In the genomic region with DNA sequence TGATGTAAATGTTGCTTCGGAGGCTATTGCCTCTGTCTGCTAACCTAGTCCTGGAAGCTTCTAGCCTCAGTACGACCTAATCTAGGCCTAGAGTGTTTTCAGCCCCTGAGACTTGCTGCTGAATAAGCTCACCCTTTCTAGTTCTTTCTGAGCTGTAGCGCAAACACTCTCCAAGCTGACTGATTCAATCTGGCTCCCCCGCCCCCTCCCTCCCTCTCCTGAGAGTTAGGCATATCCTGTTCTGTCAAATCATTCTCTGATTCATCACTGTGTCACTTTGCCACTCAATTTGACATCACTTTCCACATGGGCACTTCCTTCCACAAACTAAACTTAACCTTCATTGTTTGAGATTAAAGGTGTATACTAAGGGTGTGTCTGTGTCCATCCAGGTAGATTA, we compare ENCODE assay signal across 17 mouse cellular contexts. TPM values are rescaled to one million over a fixed set of nuclear protein-coding genes. Genes with fewer than 3 reads are reported as not detected.
DNase-seq lines count a peak whose midpoint lies in the region; ATAC-seq and TF ChIP-seq lines count a peak whose summit lies in the region.
"Had no signal": no experiment of that assay in that cellular context is flagged by ENCODE, and none has a peak within 500 bp of the region (broad histone marks: within the 10 kb centered on the region; RNA-seq: fewer than 3 reads in every experiment).

No protein-coding gene starts in this region.

- peaks cover 37% of the 10 kb centered on the region for H3K4me1 ChIP-seq in embryonic facial prominence, embryonic 15.5 days
- peaks cover 19% of the 10 kb centered on the region for H3K4me1 ChIP-seq in embryonic facial prominence, embryonic 10.5 days
- H3K4me1 ChIP-seq in lung, embryonic 14.5 days (ENCODE audit: insufficient read depth), result no peaks in the 10 kb centered on the region
- peaks cover 16% of the 10 kb centered on the region; the same call in 1 of the 2 replicates for H3K4me1 ChIP-seq in lung, postnatal 0 days (ENCODE audit: insufficient read depth, low read depth, low read length)

- peaks cover 7% of the 10 kb centered on the region; the same call in 1 of the 2 replicates for H3K36me3 ChIP-seq in embryonic facial prominence, embryonic 15.5 days
- peaks cover 16% of the 10 kb centered on the region for H3K36me3 ChIP-seq in embryonic facial prominence, embryonic 10.5 days (replicated peaks)
- no peaks in the 10 kb centered on the region; the same call in 1 of the 2 replicates for H3K36me3 ChIP-seq in lung, embryonic 14.5 days (ENCODE audit: insufficient read depth)
- peaks cover 9% of the 10 kb centered on the region; the same call in 1 of the 2 replicates for H3K36me3 ChIP-seq in lung, postnatal 0 days (ENCODE audit: insufficient read depth, low read length)

- H3K27me3 ChIP-seq in embryonic facial prominence, embryonic 15.5 days, result no peaks in the 10 kb centered on the region
- H3K27me3 ChIP-seq in embryonic facial prominence, embryonic 10.5 days (replicated peaks; ENCODE audit: low read depth, poor library complexity, severe bottlenecking), result no peaks in the 10 kb centered on the region
- H3K27me3 ChIP-seq in lung, embryonic 14.5 days (ENCODE audit: insufficient read depth, low read length), result no peaks in the 10 kb centered on the region
- no peaks in the 10 kb centered on the region for H3K27me3 ChIP-seq in lung, postnatal 0 days (replicated peaks; ENCODE audit: insufficient read depth, low read length)
- H3K27me3 ChIP-seq: limb, embryonic 12.5 days; megakaryocyte, embryonic 14.5 days; neural tube, embryonic 15.5 days had no signal

- no peak for ATAC-seq in embryonic facial prominence, embryonic 15.5 days (ENCODE audit: insufficient number of reproducible peaks, low FRiP score, low TSS enrichment, low read depth)
- no peak for ATAC-seq in lung, embryonic 14.5 days (ENCODE audit: insufficient read depth)
- ATAC-seq in lung, postnatal 0 days, result no peak

- TF ChIP-seq CTCF in lung, embryonic 14.5 days (IDR thresholded peaks at IDR 0.05; ENCODE audit: low read depth), result no peak
- no peak for TF ChIP-seq CTCF in lung, postnatal 0 days (IDR thresholded peaks at IDR 0.05)

- H3K27ac ChIP-seq in embryonic facial prominence, embryonic 15.5 days (replicated peaks), result peak overlapping the region; percentile 34; the same call in 1 of the 2 replicates
- H3K27ac ChIP-seq in embryonic facial prominence, embryonic 10.5 days (replicated peaks), result no peak overlapping the region
- peak overlapping the region; percentile 19; the same call in 1 of the 2 replicates for H3K27ac ChIP-seq in lung, embryonic 14.5 days (ENCODE audit: low read depth)
- no peak overlapping the region for H3K27ac ChIP-seq in lung, postnatal 0 days (ENCODE audit: low read length)
- H3K27ac ChIP-seq: hindbrain, embryonic 14.5 days; limb, embryonic 12.5 days; neural tube, embryonic 15.5 days had no signal

- TF ChIP-seq EP300 in lung, postnatal 0 days (IDR thresholded peaks at IDR 0.05), result no peak

- 74% methylated on average over 4 of the region's 4 CpGs for WGBS in embryonic facial prominence, embryonic 15.5 days
- WGBS in embryonic facial prominence, embryonic 10.5 days, result 85% methylated on average over 4 of the region's 4 CpGs
- WGBS in lung, embryonic 14.5 days, result 61% methylated on average over 4 of the region's 4 CpGs
- 64% methylated on average over 4 of the region's 4 CpGs for WGBS in lung, postnatal 0 days

- H3K4me2 ChIP-seq in embryonic facial prominence, embryonic 15.5 days (replicated peaks), result no peak overlapping the region
- no peak overlapping the region for H3K4me2 ChIP-seq in lung, embryonic 14.5 days
- no peak overlapping the region for H3K4me2 ChIP-seq in lung, postnatal 0 days (replicated peaks; ENCODE audit: low read depth, low read length)
- H3K4me2 ChIP-seq: hindbrain, embryonic 14.5 days; limb, embryonic 12.5 days; neural tube, embryonic 15.5 days had no signal

- H3K4me3 ChIP-seq in embryonic facial prominence, embryonic 15.5 days (replicated peaks), result no peak overlapping the region
- no peak overlapping the region for H3K4me3 ChIP-seq in embryonic facial prominence, embryonic 10.5 days
- no peak overlapping the region for H3K4me3 ChIP-seq in lung, embryonic 14.5 days (ENCODE audit: low read depth, low read length)
- H3K4me3 ChIP-seq in lung, postnatal 0 days (ENCODE audit: low read depth, low read length), result no peak overlapping the region
- H3K4me3 ChIP-seq: limb, embryonic 12.5 days; megakaryocyte, embryonic 14.5 days; neural tube, embryonic 15.5 days had no signal

- H3K9ac ChIP-seq in embryonic facial prominence, embryonic 15.5 days, result no peak overlapping the region
- H3K9ac ChIP-seq in lung, embryonic 14.5 days, result no peak overlapping the region
- H3K9ac ChIP-seq in lung, postnatal 0 days (replicated peaks; ENCODE audit: low read depth), result no peak overlapping the region
- H3K9ac ChIP-seq: hindbrain, embryonic 14.5 days; limb, embryonic 12.5 days; neural tube, embryonic 15.5 days had no signal

- no peaks in the 10 kb centered on the region for H3K9me3 ChIP-seq in embryonic facial prominence, embryonic 15.5 days (replicated peaks)
- H3K9me3 ChIP-seq in embryonic facial prominence, embryonic 10.5 days, result no peaks in the 10 kb centered on the region
- H3K9me3 ChIP-seq in lung, embryonic 14.5 days (ENCODE audit: low read depth, low read length), result no peaks in the 10 kb centered on the region
- H3K9me3 ChIP-seq in lung, postnatal 0 days (ENCODE audit: low read length), result no peaks in the 10 kb centered on the region
- H3K9me3 ChIP-seq: limb, embryonic 12.5 days; megakaryocyte, embryonic 14.5 days; neural tube, embryonic 15.5 days had no signal

- no peak for DNase-seq in embryonic facial prominence, embryonic 10.5 days (ENCODE audit: low spot score)
- no peak for DNase-seq in lung, embryonic 14.5 days
- DNase-seq in lung, postnatal 14 days, result no peak
- DNase-seq in induced T-regulatory cell, adult 2 months (ENCODE audit: low read depth), result peak; percentile 88
- DNase-seq in thymus, postnatal 4 days, result peak; percentile 47
- no peak for DNase-seq in lung, postnatal 0 days (ENCODE audit: low spot score)
- DNase-seq in urinary bladder, postnatal 25 days (ENCODE audit: low spot score), result no peak
- DNase-seq: cerebellum, adult 9-11 months; kidney, adult 8-10 months; kidney, postnatal 4 days; retina, postnatal 1 day; spleen, adult 18-20 months had no signal

RNA-seq across cellular contexts. Expression of a gene that starts 51.8 kb away (rescaled TPM):
- 1.2 and 2.1 TPM in 2 replicates for polyA plus RNA-seq in embryonic facial prominence, embryonic 15.5 days (2015; fragmentation: Nextera tagmentation; extraction: Ambion mirVana)
- 1.4 TPM in 2 replicates for polyA plus RNA-seq in embryonic facial prominence, embryonic 10.5 days (2016; fragmentation: Nextera tagmentation; extraction: Ambion mirVana)
- 0.80 and 2.0 TPM in 2 replicates for polyA plus RNA-seq in lung, embryonic 14.5 days (2014; fragmentation: Nextera tagmentation; extraction: Ambion mirVana)
- polyA plus RNA-seq in lung, postnatal 0 days (2015; fragmentation: Nextera tagmentation; extraction: Ambion mirVana), result 2.2 and 3.7 TPM in 2 replicates

RNA-seq across cellular contexts. Expression of a gene that starts 58.8 kb away (rescaled TPM):
- polyA plus RNA-seq in embryonic facial prominence, embryonic 15.5 days (2015; fragmentation: Nextera tagmentation; extraction: Ambion mirVana), result not detected in 2 replicates
- not detected in 2 replicates for polyA plus RNA-seq in embryonic facial prominence, embryonic 10.5 days (2016; fragmentation: Nextera tagmentation; extraction: Ambion mirVana)
- polyA plus RNA-seq in lung, embryonic 14.5 days (2014; fragmentation: Nextera tagmentation; extraction: Ambion mirVana), result not detected in 2 replicates
- polyA plus RNA-seq in lung, postnatal 0 days (2015; fragmentation: Nextera tagmentation; extraction: Ambion mirVana), result not detected in 2 replicates
- polyA plus RNA-seq: hindbrain, embryonic 14.5 days; limb, embryonic 12.5 days; neural tube, embryonic 15.5 days had no signal

Comparison
In these comparisons a context has a peak if more than half of its experiments do, and no peak if none do; other contexts are left out.
1. H3K27ac ChIP-seq: peak in embryonic facial prominence, embryonic 15.5 days (single experiment) and lung, embryonic 14.5 days (single experiment); none in embryonic facial prominence, embryonic 10.5 days (single experiment) and lung, postnatal 0 days (single experiment).
2. DNase-seq: peak in induced T-regulatory cell, adult 2 months (single experiment) and thymus, postnatal 4 days (single experiment); none in embryonic facial prominence, embryonic 10.5 days (single experiment), lung, embryonic 14.5 days (single experiment), lung, postnatal 14 days (single experiment), lung, postnatal 0 days (single experiment) and urinary bladder, postnatal 25 days (single experiment).